Mouse (Mus musculus): ENCODE data around the gene Mgat4d.

GRCm38 (mm10) chr8:83426104-83426759 lies 78.0 kb downstream of the Mgat4d start:
- TF ChIP-seq CTCF (IDR thresholded peaks at IDR 0.05; ENCODE audit: insufficient read depth, low read length) (no peak), POLR2A (IDR thresholded peaks at IDR 0.05; ENCODE audit: borderline replicate concordance, extremely low read depth, low read depth, low read length) (no peak)

All from lung, adult 2 months (tissue).